Comparison of ENCODE assay signal across 7 mouse cellular contexts in genomic region chr1:60565270-60565920, GRCm38 (mm10). TPM values are rescaled to one million over a fixed set of nuclear protein-coding genes. Genes with fewer than 3 reads are reported as not detected.
DNase-seq lines count a peak whose midpoint lies in the region; ATAC-seq and TF ChIP-seq lines count a peak whose summit lies in the region.

No protein-coding gene starts in this region.

- in situ Hi-C loops in Patski (cut with MboI; ENCODE audit: low pct_unique_long_range_greater_than_20kb), result loop anchor here (25.0 kb wide), 1 partner anchor 297 kb away; no protein-coding TSS in a partner anchor

- H3K36me3 ChIP-seq in embryonic facial prominence, embryonic 10.5 days (replicated peaks), result peaks cover 21% of the 10 kb centered on the region
- H3K36me3 ChIP-seq in heart, postnatal 0 days (replicated peaks; ENCODE audit: control insufficient read depth, insufficient read depth, low read length), result peaks cover 12% of the 10 kb centered on the region
- 0 out of 2 replicates have a peak, but pooled peaks cover 5% of the 10 kb centered on the region for H3K36me3 ChIP-seq in stomach, embryonic 15.5 days

- no peak for TF ChIP-seq EP300 in heart, postnatal 0 days (IDR thresholded peaks at IDR 0.05; ENCODE audit: low read depth)

- 2% methylated on average over 13 of the region's 13 CpGs for WGBS in embryonic facial prominence, embryonic 10.5 days
- WGBS in heart, postnatal 0 days, result under 1% methylated on average over 13 of the region's 13 CpGs
- 1% methylated on average over 13 of the region's 13 CpGs for WGBS in stomach, embryonic 15.5 days

- H3K4me2 ChIP-seq in heart, postnatal 0 days (ENCODE audit: low read depth, low read length), result peak overlapping the region; percentile 74
- H3K4me2 ChIP-seq in stomach, embryonic 15.5 days, result peak overlapping the region; percentile 73

- H3K4me3 ChIP-seq in embryonic facial prominence, embryonic 10.5 days, result peak overlapping the region; percentile 88
- peak overlapping the region; percentile 100 for H3K4me3 ChIP-seq in heart, postnatal 0 days (ENCODE audit: low read depth, low read length)
- peak overlapping the region; percentile 99 for H3K4me3 ChIP-seq in stomach, embryonic 15.5 days (replicated peaks)

- peak; percentile 57 for TF ChIP-seq CTCF in Patski (IDR thresholded peaks at IDR 0.05)
- TF ChIP-seq CTCF in heart, postnatal 0 days (IDR thresholded peaks at IDR 0.05; ENCODE audit: low read depth), result peak; percentile 51

- peak; percentile 66 for DNase-seq in CD4-positive, CD25-positive, alpha-beta regulatory T cell, adult 2 months (ENCODE audit: low read depth, low spot score)
- no peak for DNase-seq in Patski (ENCODE audit: low read depth, low spot score)
- DNase-seq in embryonic facial prominence, embryonic 10.5 days (ENCODE audit: low spot score), result peak; percentile 56
- DNase-seq in heart, postnatal 0 days (ENCODE audit: low spot score), result peak; percentile 83
- DNase-seq in kidney, postnatal 36 days, result peak; percentile 27 to 36

- 0 out of 2 replicates have a peak, but pooled peaks cover 2% of the 10 kb centered on the region for H3K9me3 ChIP-seq in embryonic facial prominence, embryonic 10.5 days
- peaks cover 3% of the 10 kb centered on the region; the same call in 1 of the 2 replicates for H3K9me3 ChIP-seq in heart, postnatal 0 days (replicated peaks; ENCODE audit: control insufficient read depth, low read length)
- H3K9me3 ChIP-seq in stomach, embryonic 15.5 days, result no peaks in the 10 kb centered on the region

- POLR2A ChIA-PET in Patski (lab: Charles Lee), result interaction anchor here (1.1 kb wide), 1 partner anchor 15 kb away, joined by 3 read pairs; no protein-coding TSS in a partner anchor

- CTCF ChIA-PET in Patski (lab: Charles Lee), result no interaction called here

- H3K9ac ChIP-seq in heart, postnatal 0 days (replicated peaks; ENCODE audit: low read depth, low read length), result peak overlapping the region; percentile 100
- peak overlapping the region; percentile 96 for H3K9ac ChIP-seq in stomach, embryonic 15.5 days

- peak; percentile 48 for ATAC-seq in Patski
- peak; percentile 12; the same call in 1 of the 2 replicates for ATAC-seq in heart, postnatal 0 days (ENCODE audit: insufficient read depth, low read depth)
- peak; percentile 56 for ATAC-seq in megakaryocyte progenitor cell, adult 5-6 weeks (replicated peaks; ENCODE audit: poor library complexity)
- no peak for ATAC-seq in stomach, embryonic 15.5 days (ENCODE audit: insufficient read depth, low FRiP score, low read depth)

- peaks cover 16% of the 10 kb centered on the region for H3K4me1 ChIP-seq in embryonic facial prominence, embryonic 10.5 days
- H3K4me1 ChIP-seq in heart, postnatal 0 days (ENCODE audit: control insufficient read depth, insufficient read depth), result peaks cover 20% of the 10 kb centered on the region; the same call in 1 of the 2 replicates
- H3K4me1 ChIP-seq in stomach, embryonic 15.5 days, result peaks cover 4% of the 10 kb centered on the region; the same call in 1 of the 2 replicates

- no peaks in the 10 kb centered on the region for H3K27me3 ChIP-seq in Patski
- H3K27me3 ChIP-seq in embryonic facial prominence, embryonic 10.5 days (replicated peaks; ENCODE audit: low read depth, poor library complexity, severe bottlenecking), result no peaks in the 10 kb centered on the region
- no peaks in the 10 kb centered on the region for H3K27me3 ChIP-seq in heart, postnatal 0 days (ENCODE audit: control insufficient read depth, insufficient read depth, low read length)
- H3K27me3 ChIP-seq in stomach, embryonic 15.5 days (replicated peaks), result no peaks in the 10 kb centered on the region

- H3K27ac ChIP-seq in embryonic facial prominence, embryonic 10.5 days (replicated peaks), result peak overlapping the region; percentile 97
- H3K27ac ChIP-seq in heart, postnatal 0 days (ENCODE audit: low read depth), result peak overlapping the region; percentile 100
- H3K27ac ChIP-seq in stomach, embryonic 15.5 days, result peak overlapping the region; percentile 95

RNA-seq across cellular contexts. Expression of gene Raph1, which starts 1.5 kb away (rescaled TPM):
- polyA plus RNA-seq in Patski (2021), result 8.5 TPM
- 20.8 and 26.1 TPM in 2 replicates for polyA plus RNA-seq in embryonic facial prominence, embryonic 10.5 days (2016; fragmentation: Nextera tagmentation; extraction: Ambion mirVana)
- total RNA-seq in heart, postnatal 0 days (2014; rRNA removed; ENCODE audit: low replicate concordance), result 76.5 and 139 TPM in 2 replicates
- 38.8 and 41.4 TPM in 2 replicates for polyA plus RNA-seq in heart, postnatal 0 days (2015; fragmentation: Nextera tagmentation; extraction: Ambion mirVana)
- 11.6 and 15.5 TPM in 2 replicates for total RNA-seq in megakaryocyte progenitor cell, adult 5-6 weeks (2015)
- 1.5 and 2.5 TPM in 2 replicates for total RNA-seq in megakaryocyte progenitor cell, adult 5-6 weeks (2017)
- polyA plus RNA-seq in stomach, embryonic 15.5 days (2015; fragmentation: Nextera tagmentation; extraction: Ambion mirVana), result 30.8 and 33.4 TPM in 2 replicates
